Mouse (Mus musculus) spleen, adult 2 months (tissue): ENCODE measurements around the gene Ropn1. TPM values are rescaled to one million over a fixed set of nuclear protein-coding genes. Genes with fewer than 3 reads are reported as not detected.
A peak's percentile ranks its signal among the peaks of the same experiment; 100 is the strongest.
"Not testable (repeated sequence)": the region's sequence is repeated elsewhere in the genome, so short reads cannot be mapped to it uniquely, and the experiment has no call there.

ENCODE experiments used
- DNase-seq, 2 experiments: peaks; one replicate each; pipeline versions ENCODE4 v3.0.0 to v3.0.0-alpha.2; 2012 to 2021; ENCODE audit warnings: low spot score in 2 of 2, low read depth in 1 of 2
- H3K27ac ChIP-seq: fragments of 200-500 bp; 2 replicates; pipeline ENCODE4 v1.5.1; 2012; ENCODE audit warnings: low read length, inconsistent platforms; ENCODE audit not compliant: insufficient read depth
- H3K27me3 ChIP-seq: fragments of 200-500 bp; 2 replicates; pipeline ENCODE4 v1.6.1; 2012; ENCODE audit warnings: mild to moderate bottlenecking, moderate library complexity, low read length, inconsistent platforms; ENCODE audit not compliant: control insufficient read depth, insufficient read depth
- H3K36me3 ChIP-seq: fragments of 200-500 bp; 2 replicates; pipeline ENCODE4 v1.6.1; 2012; ENCODE audit warnings: mild to moderate bottlenecking, low read length, inconsistent platforms; ENCODE audit not compliant: control insufficient read depth, insufficient read depth
- H3K4me1 ChIP-seq: fragments of 200-500 bp; 2 replicates; pipeline ENCODE4 v1.6.1; 2011; ENCODE audit warnings: inconsistent platforms; ENCODE audit not compliant: control insufficient read depth, insufficient read depth, insufficient read length
- H3K4me3 ChIP-seq: fragments of 200-500 bp; 2 replicates; pipeline ENCODE4 v1.5.1; 2011; ENCODE audit warnings: mild to moderate bottlenecking, inconsistent platforms; ENCODE audit not compliant: insufficient read depth, insufficient read length; ENCODE audit errors: extremely low read depth
- CTCF ChIP-seq: fragments of 200-500 bp; IDR thresholded peaks from 2 replicates; pipeline ENCODE4 v1.5.1; 2011; ENCODE audit warnings: mild to moderate bottlenecking, inconsistent platforms; ENCODE audit not compliant: insufficient read depth, insufficient read length, insufficient replicate concordance; ENCODE audit errors: extremely low read depth
- POLR2A ChIP-seq: fragments of 200-500 bp; IDR thresholded peaks from 2 replicates; pipeline ENCODE4 v1.6.1; 2011; ENCODE audit warnings: low read depth, low read length, inconsistent platforms
- WGBS: fragments of 180-500 bp; shearing (Covaris S2); methylation state at CpG from one replicate; pipeline ENCODE4 v1.1.7; 2018; 5-methylcytosine and 5-hydroxymethylcytosine counted together
- polyA plus RNA-seq: library from polyadenylated mRNA; depleted of rRNA; stranded (reverse); fragments of >200 nt; gene quantifications from 2 replicates; pipeline ENCODE4 v1.2.3, GENCODE M21; 2012

The Ropn1 gene
- polyA plus RNA-seq, 1 experiment, result not detected

DNA sequence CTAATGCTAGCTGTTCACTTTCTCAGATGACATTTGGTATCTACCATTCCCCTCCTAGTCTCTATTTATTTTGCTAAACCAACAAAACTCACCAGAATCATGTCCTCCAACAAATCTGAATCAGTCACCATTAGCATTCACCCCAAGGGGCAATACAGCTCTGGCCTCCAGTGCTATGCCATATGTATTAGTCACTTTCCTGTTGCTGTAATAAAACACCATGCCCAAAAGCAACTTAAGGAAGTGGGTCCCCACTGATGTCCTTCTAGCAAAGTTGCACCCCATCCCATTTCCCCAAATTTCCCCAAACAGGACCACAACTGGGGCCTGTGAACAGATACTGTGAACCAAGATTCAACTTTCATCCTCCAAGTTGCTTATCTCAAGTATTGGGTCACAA lies 32.1 kb downstream of the Ropn1 start:
- H3K27me3 ChIP-seq, result peaks cover 1% of the 10 kb centered on the region; the same call in 1 of the 2 replicates
- TF ChIP-seq CTCF (no peak), POLR2A (no peak)
- H3K4me1 ChIP-seq, result no peaks in the 10 kb centered on the region
- DNase-seq, result no peak
- no peak overlapping the region for H3K27ac ChIP-seq
- no peaks in the 10 kb centered on the region for H3K36me3 ChIP-seq
- H3K4me3 ChIP-seq, result no peak overlapping the region

DNA sequence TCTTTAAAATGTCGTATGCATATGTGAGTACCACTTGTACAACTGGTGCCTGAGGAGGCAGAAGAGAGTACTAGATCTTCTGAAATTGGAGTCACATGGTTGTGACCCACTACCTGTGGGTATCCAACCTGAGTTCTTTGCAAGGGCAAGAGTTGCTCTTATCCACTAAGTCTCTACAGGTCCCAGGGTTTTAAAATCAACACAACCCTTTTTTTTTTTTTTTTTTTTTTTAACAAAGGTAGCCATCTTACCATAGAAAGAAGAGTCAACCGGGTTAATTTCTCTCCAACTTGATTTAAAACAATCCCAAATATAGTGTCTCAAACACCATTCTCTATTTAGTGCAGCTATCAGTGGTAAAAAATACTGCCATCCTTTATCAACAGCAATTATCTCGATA lies 40.2 kb downstream of the Ropn1 start:
- Histone ChIP-seq H3K27ac (no peak overlapping the region), H3K27me3 (peaks cover 1% of the 10 kb centered on the region; the same call in 1 of the 2 replicates), H3K36me3 (no peaks in the 10 kb centered on the region), H3K4me3 (0 out of 2 replicates have a peak overlapping the region, but pooled peaks have one; percentile 71), H3K4me1 (peaks cover 4% of the 10 kb centered on the region; the same call in 1 of the 2 replicates)
- DNase-seq, result no peak
- TF ChIP-seq POLR2A (no peak), CTCF (no peak)
- WGBS, result 69% methylated on average over 3 of the region's 3 CpGs

DNA sequence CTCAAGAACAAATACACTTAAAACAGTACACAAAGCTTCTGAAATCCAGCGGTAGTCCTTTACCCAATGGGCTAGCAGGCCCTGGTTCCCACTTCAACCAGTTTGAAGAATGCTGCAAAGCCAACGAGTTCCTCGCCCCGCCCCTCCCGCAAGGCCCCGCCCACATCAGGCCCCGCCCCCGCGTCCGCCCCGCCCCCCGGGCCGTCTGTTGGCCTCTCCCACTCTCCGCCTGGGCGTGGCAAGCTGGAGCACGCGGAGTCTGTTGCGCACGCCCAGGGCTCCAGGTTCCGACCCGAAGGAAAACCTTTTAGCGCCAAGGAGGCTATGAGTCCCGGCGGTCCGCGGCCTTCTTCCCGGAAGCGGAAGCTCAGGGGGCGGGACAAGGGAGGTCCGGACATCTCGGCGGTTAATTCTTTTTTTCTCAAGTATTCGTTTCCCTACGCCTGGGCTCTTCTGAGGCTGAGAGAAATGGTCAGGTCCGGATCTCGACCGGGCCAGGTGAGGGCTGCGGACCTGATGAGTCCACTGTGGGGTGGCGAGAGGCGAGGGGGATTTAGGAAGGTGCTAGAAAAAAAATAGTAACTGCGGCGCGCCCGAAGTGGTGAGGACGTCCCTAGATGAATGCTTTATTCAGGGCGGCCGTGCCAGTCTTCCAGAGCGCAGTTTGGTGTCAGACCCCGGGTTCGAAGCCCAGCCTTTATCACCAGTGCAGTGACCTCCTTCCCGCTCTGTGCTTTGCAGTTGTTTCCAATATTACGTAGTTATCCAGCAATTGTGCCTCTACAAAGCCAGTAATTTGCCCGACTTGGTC lies 40.8 kb downstream of the Ropn1 start, which contains the start of gene Ccdc14:
TSS of gene Ccdc14 (plus strand) at position 283 of the 811 bp plus-strand sequence.
- peaks cover 4% of the 10 kb centered on the region; the same call in 1 of the 2 replicates for H3K4me1 ChIP-seq
- 1% methylated on average over 53 of the region's 53 CpGs for WGBS
- H3K4me3 ChIP-seq, result peak within 1 kb of the TSS; percentile 71
- DNase-seq, result peak; percentile 71 to 76
- H3K36me3 ChIP-seq, result no peaks in the 10 kb centered on the region
- TF ChIP-seq POLR2A (no peak), CTCF (no peak)
- H3K27me3 ChIP-seq, result peaks cover 1% of the 10 kb centered on the region; the same call in 1 of the 2 replicates
- H3K27ac ChIP-seq, result peak within 1 kb of the TSS; percentile 67

DNA sequence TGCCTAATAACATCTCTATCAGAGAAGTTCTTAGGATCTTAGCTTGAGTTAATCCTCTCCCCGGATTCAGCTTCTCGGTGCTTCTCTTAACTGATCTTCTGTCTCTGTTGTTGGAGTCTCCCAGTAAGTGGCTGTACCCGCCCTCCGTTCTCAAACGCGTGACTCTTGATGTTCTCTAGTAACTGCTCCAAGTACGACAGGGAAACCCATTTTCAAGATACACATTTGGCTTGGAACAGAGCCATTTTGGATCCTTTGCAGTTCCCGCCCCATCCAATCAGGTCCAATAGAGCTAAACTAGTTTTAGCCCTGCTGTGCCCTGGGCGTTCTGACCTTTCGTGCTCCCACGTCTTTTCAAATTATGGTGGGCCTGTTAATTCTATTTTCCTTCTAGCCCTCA lies 41.4 kb downstream of the Ropn1 start:
- peaks cover 4% of the 10 kb centered on the region; the same call in 1 of the 2 replicates for H3K4me1 ChIP-seq
- no peak for DNase-seq
- no peak for TF ChIP-seq POLR2A
- TF ChIP-seq CTCF, result no peak
- no peaks in the 10 kb centered on the region for H3K27me3 ChIP-seq
- no peak overlapping the region for H3K27ac ChIP-seq
- H3K36me3 ChIP-seq, result no peaks in the 10 kb centered on the region
- 33% methylated on average over 11 of the region's 11 CpGs for WGBS
- peak overlapping the region; percentile 71 for H3K4me3 ChIP-seq

DNA sequence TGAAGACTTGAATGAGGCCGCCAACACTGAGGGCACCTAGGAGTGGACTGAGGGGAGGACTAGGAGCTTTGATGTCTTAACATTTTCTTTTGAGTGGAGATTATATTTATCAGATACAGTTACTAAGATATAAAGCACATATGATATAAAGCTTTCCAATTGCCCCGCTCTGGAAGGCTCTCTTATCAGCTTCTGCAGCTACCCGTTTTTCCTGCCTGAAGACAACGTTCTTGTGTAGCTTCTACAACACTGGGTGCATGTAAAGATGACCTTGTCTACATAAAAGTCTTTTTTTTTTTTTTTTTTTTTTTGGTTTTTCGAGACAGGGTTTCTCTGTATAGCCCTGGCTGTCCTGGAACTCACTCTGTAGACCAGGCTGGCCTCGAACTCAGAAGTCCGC lies 44.8 kb downstream of the Ropn1 start:
- DNase-seq, result no peak
- WGBS, result 87% methylated on average over 6 of the region's 7 CpGs
- H3K36me3 ChIP-seq, result peaks cover 2% of the 10 kb centered on the region; the same call in 1 of the 2 replicates
- H3K4me1 ChIP-seq, result peaks cover 4% of the 10 kb centered on the region; the same call in 1 of the 2 replicates
- H3K27ac ChIP-seq, result no peak overlapping the region
- H3K4me3 ChIP-seq, result no peak overlapping the region
- no peak for TF ChIP-seq CTCF
- TF ChIP-seq POLR2A, result no peak
- no peaks in the 10 kb centered on the region for H3K27me3 ChIP-seq

DNA sequence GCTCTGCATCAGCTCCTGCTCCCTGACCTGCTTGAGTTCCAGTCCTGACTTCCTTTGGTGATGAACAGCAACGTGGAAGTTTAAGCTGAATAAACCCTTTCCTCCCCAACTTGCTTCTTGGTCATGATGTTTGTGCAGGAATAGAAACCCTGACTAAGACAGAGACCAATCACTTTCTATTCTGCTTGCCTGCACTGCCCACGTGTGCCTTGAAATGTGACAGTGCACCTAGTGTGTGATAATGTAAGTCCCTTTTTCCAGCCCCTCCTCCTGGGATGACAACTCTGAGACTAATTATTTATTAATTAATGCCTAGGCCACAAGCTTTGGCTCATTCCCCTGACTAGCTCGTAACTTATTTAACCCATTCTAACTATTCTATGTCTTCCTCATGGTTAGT lies 49.0 kb downstream of the Ropn1 start:
- not testable (repeated sequence) for H3K36me3 ChIP-seq, H3K27me3 ChIP-seq
- 77% methylated on average over 3 of the region's 3 CpGs for WGBS

More for the DNA sequence above, 49.0 kb downstream of the Ropn1 start:
- H3K4me1 ChIP-seq, H3K4me3 ChIP-seq, DNase-seq, H3K27ac ChIP-seq: not testable (repeated sequence)
